Mouse (Mus musculus): ENCODE measurements at regions not wholly inside any gene's neighbourhood (a gene's known extent, or its start where the extent isn't known, plus 50 kb on each side); places are given as distances from the start of the nearest gene placed in this dataset.
"Not testable (repeated sequence)": the region's sequence is repeated elsewhere in the genome, so short reads cannot be mapped to it uniquely, and the experiment has no call there.

DNA sequence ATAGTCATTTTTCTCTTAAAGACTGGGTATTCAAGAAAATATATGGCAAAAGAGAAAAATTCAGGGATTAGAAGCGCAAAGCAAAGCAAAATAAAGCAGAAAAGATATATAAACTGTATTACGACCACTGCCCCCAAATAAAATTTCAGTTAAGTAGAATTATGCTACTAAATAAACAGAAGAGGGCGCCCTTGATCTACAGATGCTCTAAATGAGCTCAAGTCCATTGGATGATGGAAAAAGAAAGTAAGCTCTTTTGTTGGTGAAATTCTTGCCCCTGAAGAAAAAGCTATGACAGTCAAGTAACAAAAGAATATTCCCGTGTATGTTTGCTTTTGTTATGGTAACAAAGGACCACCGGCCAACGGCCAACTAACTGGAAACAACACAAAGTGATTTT, 165.5 kb upstream of the Stk26 start:
- no peak for DNase-seq (ENCODE audit: low spot score in 2 of 2)

DNA sequence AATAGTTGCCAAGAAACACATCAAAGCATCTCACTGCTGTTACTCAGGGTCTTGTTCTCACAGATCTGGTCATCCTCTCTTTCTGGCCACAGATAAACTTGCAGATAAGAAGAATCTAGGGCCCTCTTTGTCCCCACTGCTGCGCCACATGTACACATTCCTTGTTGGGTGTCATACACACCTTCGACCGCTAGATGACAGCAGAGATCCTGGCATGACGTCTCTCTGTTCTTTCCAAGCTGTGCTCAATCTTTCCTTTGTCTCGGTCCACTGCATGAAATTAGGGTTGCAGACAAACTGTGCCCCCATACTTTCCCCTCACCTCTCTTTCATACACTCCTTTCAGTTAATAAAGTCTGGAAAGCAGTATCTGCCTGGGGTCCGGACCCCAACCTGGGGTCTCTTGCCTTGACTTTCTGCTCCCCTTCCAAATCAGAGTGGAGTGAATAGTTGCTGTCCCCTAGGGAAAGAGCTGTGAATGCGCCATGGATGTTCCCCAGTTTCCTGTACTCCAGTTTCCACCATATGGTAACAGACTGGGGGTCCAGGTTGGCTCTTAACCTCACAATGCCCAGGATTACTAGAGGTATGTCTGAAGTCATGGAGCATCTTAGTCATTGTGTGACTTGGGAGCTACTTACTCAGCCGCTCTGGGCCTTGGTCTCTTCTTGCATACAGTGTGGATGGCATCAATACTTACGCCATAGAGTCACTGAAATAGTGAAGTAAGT, 182.8 kb upstream of the Stk26 start:
- DNase-seq (ENCODE audit: low spot score in 2 of 2): peak in 1 of 2 experiments; percentile 23

DNA sequence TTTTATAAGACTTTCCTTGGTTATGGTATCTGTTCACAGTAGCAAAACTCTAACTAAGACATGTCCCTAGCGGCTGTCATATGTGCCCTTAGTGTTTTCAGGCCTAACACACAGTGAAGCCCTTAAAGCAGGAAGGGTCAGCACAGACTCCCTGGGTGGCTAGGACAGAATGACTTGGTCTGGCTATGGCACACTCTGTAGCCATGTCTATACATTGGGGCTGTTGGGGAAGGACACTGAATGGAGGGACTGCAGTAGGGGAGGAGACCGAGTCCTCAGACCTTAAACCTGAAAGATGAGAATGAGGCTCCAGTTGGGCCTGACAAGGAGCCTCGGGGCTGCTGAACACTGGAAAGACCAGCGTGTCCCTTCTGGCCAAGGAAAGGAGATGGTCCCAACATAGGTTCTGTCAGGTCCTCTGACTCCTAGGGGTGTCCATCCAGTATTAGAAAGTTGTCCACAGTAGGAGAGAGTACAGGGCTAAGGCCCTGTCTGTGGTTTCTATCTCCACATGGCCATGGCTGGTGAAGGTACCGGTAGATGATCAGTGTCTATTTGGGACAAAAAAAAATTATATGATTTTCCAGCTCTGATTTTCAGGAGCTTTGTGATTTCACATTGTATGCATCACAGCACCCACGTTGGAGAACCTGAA, 183.5 kb upstream of the Stk26 start:
- no peak for DNase-seq (ENCODE audit: low spot score in 2 of 2)

DNA sequence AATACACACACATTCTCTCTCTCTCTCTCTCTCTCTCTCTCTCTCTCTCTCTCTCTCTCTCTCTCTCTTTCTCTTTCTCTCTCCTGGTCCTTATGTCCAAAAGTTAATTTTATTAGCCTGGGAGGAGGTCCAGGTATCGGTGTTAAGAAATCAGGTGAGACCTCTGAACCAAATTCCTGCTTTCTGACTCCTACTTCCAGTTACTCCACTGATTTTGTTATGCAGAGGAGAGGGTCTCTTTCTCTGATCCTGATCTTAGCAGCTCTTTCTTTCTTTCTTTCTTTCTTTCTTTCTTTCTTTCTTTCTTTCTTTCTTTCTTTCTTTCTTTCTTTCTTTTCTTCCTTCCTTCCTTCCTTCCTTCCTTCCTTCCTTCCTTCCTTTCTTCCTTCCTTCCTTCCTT, 185.5 kb upstream of the Stk26 start:
- DNase-seq (ENCODE audit: low spot score in 2 of 2): not testable (repeated sequence)

DNA sequence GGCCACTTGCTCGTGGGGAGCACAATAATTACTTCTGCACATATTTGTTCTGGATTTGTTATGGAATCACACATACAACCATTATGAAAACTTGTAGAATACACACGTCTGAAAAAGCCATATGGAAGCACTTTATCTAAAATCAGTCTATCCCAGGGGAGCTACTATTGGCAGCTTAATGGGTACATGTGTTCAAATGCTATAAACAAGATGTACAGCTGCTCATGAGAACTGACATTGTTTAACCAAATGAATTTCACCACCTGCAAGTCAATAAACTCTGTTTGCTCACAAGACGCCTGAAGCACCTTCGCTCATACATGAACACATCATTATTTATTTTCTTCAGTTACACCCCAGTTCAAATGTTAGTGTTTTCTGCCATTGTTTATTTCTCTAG, 199.5 kb upstream of the Stk26 start:
- DNase-seq (ENCODE audit: low spot score in 2 of 2): no peak

DNA sequence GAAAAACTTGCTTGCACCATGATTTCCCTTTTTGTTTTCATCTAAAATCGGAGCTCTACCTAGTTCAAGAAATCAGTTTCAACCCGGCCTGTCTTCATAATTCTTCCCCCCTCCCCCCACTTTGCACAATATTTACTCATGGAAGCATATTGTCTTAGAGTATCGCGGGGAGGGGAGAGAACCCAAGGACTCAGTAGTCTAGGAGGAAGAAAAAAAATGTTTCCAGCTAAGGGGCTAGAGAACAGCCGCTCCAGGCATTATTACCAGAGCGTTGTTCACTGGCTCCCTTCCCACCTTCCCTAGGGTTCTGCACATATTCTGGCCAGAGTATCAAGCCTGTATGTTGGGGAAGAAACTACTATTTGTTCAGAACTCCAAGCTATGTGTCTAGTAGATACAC, 205.2 kb upstream of the Stk26 start:
- no peak for DNase-seq (ENCODE audit: low spot score in 2 of 2)

DNA sequence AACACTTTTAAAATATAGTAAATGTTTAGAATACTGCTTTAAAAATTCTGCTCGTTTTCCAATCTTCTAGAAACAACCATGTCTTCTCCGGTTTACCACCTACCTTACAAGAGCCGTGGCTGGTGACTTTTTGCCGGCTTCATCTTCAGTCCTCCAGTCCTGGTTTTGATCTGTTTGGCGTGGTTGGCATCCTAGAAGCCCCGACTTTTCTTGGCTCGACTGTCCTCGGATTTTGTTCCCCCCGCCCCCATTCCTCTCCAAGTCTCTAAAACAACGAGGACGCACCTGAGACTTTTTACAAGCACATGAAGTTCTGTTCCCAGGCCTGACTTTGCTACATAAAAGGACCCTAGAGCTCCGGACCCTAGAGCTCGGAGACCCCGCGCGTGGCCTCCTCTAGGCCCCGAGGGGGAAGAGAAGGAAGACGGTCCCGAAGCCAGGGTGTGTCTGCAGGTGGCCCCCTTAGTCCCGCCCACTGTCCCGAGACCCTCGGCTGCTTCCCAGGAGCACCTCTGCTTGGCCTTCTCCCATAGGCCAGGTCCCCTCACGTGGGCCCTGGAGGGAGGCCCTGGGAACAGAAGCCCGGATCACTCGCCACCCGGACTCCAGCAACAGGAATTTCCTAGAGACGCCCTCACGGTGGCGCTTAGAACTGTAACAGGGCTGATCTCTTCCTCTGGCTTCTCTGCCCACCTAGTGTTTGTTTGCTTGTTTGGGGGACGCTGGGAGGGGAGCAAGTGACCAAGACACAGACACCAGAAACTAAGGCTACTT, 205.8 kb upstream of the Stk26 start:
- peak; percentile 78 to 81 for DNase-seq (ENCODE audit: low spot score in 2 of 2)

DNA sequence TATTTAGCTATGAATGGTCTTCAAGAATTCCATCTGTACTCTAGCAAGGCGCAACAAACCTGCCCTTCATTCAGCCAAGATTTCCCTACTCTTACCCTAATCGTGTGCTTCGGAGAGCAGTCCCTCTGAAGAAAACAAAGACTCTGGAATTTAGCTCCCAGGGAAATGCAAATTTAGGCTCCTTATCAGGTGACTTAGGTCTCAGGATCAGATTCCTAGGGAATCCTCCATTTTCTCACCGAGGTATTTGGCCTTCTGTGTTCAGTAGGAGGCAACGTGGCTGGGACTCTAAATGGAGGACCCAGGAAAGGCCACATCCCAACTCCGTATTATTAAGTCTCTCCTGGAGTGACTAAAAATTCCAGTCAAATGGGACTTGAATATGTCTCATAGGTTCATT, 204.2 kb upstream of the Olfr1324 start:
- no peak for DNase-seq (ENCODE audit: low spot score in 2 of 2)

DNA sequence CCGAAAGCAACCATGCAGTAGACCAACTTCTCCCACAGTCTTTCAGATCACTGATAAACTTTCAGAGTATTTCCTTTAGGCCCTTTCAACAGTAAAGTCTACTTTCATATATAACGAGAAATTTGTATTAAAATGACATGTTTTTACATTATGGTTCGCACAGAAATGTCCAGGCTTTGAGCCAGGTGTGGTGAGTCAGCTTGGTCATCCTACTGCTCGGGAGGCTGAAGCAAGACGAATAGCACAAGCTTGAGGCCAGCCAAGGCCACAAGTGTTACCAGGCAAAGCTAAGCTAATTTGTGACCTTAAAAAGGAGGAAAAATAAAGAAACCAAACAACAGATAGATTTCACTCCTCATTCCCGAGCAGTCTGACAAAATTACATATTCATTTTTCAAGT, 197.0 kb upstream of the Olfr1324 start:
- DNase-seq (ENCODE audit: low spot score in 2 of 2): no peak

DNA sequence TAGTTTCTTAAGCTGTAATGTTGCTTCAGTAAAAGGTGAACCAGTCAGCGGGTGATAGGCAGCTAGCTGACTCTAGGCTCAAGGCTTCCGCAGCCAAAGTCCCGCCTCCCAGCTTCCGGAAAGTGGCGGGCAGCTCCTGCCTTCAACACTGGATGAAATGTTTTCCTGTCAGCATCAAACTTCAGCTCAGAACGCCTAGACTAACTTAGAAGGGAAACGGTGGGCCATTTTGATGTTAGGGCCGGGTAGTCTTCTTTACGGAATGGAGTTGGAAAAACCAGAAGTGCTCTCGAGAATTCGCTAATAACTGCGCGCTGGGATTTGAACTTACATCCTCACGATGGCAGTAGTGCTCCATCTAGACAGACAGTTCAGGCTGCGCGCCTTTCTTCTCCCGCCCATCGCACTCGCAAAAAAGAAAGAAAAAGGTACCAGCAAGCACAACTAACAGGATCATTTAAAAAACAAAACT, 194.7 kb upstream of the Olfr1324 start:
- peak in 1 of 2 experiments; percentile 71 for DNase-seq (ENCODE audit: low spot score in 2 of 2)

DNA sequence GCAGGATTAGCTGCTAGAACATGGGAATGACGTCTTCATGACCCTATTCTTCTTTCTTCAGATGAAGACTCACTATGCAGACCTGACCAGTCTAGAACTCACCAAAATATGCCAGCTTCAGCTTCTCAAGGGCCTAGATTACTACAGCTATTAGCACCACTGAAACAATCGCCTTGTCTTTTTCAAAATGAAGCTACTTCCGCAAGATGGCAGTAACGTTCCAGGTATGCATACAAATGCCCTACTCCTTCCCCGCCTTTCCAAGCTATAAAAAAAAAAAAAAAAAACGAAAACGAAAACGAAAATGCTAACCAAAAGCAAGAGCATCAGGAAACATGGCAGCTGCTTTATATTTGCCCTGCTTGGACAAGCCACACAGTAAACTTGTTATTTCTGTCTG, 192.6 kb upstream of the Olfr1324 start:
- DNase-seq (ENCODE audit: low spot score in 2 of 2): no peak

DNA sequence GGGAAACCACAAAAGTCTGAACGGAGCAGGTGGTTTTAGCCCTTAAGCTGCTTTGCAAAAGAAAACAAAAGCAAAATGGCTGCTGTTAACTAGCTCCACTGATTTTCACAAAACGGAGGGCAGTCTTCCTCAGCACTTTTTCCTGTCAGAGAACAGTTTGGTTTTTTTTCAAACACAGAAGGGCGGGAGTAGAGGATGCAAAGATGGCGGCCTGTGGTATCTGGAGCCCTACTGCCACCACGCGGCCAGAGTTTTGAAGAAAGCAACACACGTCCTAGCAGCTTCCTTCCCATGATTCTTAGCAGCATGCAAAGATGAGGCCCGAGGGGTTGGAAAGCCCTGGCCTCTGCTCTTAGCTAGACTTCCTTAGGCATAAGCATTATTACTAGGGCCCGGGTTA, 191.6 kb upstream of the Olfr1324 start:
- DNase-seq (ENCODE audit: low spot score in 2 of 2): peak in 1 of 2 experiments; percentile 81

DNA sequence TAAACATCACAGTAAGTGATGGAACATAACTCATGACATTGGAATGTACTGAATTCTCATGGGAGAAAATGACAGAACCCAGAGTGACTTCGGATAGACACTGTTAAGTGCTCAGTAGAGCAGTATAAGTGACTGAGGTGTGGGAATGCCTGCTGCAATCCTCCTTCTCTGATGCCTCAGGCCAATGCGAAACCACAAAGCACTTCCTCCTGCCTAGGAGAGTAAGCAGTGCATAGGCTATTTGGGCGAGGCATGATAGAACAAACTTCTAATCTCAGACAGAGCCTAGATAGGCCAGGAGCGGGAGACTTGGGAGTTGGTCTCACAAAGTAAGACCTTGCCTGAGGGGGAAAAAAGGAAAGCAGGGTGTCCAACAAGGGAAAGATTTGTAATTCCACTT, 190.6 kb upstream of the Olfr1324 start:
- no peak for DNase-seq (ENCODE audit: low spot score in 2 of 2)

DNA sequence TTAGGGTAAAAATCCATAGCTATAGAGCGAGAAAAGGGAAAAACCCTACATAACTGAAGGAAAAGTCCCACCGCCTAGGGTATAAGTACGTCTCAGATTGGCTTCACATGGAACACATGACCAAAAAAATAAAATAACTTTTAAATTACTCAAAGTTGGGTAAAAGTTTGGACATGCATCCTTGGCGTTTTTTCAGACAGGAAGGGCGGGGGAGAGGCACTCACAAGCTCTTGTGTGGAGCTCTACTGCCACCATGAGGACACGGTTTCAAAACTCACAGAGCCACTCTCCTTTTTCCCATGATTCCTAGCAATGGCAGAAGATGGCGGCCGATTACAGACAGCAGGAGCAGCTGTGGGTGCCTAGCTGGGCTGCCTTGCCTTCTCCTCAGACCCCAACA, 188.6 kb upstream of the Olfr1324 start:
- peak in 1 of 2 experiments; percentile 77 for DNase-seq (ENCODE audit: low spot score in 2 of 2)

DNA sequence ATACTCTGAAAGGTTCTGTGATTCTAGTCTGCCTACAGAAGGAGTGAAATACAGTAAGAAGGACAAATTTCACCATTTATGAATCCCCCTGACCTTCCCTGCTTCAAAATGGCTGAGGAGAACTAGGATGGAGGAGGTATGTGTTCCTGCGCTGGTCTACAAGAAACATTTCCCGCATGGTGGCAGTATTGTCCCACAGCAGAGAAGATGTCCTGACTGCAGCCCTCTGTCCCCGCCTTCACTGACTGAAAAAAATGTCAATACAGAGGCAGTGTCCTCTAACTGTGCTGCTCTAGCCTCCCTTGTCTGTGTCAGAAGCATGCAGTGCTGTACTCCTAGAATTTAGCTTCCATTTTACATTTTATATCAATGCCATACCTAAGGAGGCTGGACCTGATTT, 186.6 kb upstream of the Olfr1324 start:
- DNase-seq (ENCODE audit: low spot score in 2 of 2): peak in 1 of 2 experiments; percentile 76

DNA sequence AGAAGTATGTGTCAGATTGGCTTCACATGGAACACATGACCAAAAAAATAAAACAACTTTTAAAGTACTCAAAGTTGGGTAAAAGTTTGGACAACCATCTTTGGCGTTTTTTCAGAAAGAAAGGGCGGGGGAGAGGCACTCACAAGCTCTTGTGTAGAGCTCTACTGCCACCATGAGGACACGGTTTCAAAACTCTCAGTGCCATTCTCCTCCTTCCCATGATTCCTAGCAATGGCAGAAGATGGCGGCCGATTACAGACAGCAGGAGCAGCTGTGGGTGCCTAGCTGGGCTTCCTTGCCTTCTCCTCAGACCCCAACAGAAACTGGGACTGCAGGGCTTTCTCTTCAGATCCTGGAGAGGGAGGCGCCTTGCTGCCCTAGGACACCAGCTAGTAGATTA, 186.1 kb upstream of the Olfr1324 start:
- DNase-seq (ENCODE audit: low spot score in 2 of 2): peak in 1 of 2 experiments; percentile 53

DNA sequence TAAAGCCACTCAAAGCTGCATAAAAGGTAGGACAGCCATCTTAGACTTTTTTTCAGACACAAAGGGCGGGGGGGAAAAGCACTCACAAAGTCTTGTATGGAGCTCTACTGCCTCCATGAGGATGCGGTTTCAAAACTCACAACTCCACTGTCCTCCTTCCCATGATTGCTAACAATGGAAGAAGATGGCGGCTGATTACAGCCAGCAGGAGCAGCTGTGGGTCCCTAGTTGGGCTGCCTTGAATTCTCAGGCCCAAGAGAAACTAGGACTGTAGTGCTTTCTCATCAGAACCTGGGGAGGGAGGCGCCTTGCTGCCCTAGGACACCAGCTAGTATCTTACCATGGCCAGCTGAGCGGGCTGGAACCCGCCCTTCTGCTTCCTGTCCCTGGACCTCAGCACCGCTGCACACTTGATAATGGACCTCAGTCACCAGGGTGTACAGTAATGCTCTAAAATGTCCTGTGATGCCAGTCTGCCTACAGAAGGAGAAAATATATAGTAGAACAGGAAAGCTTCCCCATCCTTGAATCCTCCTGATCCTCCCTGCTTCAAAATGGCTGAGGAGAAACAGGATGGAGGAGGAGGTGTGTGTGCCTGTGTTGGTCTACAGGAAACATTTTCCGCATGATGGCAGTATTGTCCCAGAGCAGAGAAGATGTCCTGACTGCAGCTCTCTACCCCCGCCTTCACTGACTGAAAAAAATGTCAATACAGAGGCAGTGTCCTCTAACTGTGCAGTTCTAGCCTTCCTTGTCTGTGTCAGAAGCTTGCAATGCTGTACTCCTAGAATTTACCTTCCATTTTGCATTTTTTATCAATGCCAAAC, 183.7 kb upstream of the Olfr1324 start:
- DNase-seq (ENCODE audit: low spot score in 2 of 2): peak in 1 of 2 experiments; percentile 72

DNA sequence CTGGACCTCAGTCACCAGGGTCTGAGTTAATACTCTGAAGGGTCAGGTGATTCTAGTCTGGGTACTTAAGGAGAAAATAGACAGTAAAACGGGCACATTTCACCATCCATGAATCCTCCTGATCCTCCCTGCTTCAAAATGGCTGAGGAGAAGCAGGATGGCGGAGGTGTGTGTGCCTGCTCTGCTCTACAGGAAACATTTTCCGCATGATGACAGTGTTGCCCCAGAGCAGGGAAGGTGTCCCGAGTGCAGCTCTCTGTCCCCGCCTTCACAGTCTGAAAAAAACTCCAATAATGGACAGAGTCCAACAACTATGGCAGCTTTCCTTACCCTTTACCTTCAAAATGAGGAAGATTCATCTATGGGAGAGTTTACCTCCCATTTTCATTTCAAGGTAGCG, 179.8 kb upstream of the Olfr1324 start:
- not testable (repeated sequence) for DNase-seq (ENCODE audit: low spot score in 2 of 2)

DNA sequence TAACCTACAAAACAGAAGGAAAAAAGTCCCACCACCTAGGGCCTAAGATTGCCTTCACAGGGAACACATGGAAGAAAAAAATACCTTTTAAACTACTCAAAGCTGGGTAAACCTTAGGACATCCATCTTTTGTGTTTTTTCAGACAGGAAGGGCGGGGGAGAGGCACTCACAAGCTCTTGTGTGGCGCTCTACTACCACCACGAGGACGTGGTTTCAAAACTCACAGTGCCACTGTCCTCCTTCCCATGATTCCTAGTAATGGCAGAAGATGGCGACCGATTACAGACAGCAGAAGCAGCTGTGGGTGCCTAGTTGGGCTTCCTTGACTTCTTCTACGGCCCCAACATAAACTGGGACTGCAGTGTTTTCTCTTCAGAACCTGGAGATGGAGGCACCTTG, 179.3 kb upstream of the Olfr1324 start:
- peak in 1 of 2 experiments; percentile 72 for DNase-seq (ENCODE audit: low spot score in 2 of 2)

DNA sequence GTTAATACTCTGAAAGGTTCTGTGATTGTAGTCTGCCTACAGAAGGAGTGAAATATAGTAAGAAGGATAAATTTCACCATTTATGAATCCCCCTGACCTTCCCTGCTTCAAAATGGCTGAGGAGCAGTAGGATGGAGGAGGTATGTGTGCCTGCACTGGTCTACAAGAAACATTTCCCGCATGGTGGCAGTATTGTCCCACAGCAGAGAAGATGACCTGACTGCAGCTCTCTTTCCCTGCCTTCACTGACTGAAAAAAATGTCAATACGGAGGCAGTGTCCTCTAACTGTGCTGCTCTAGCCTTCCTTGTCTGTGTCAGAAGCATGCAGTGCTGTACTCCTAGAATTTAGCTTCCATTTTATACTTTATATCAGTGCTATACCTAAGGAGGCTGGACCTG, 177.2 kb upstream of the Olfr1324 start:
- DNase-seq (ENCODE audit: low spot score in 2 of 2): peak in 1 of 2 experiments; percentile 81

DNA sequence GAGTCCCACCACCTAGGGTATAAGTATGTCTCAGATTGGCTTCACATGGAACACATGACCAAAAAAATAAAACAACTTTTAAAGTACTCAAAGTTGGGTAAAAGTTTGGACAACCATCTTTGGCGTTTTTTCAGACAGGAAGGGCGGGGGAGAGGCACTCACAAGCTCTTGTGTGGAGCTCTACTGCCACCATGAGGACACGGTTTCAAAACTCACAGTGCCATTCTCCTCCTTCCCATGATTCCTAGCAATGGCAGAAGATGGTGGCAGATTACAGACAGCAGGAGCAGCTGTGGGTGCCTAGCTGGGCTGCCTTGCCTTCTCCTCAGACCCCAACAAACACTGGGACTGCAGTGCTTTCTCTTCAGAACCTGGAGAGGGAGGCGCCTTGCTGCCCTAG, 176.7 kb upstream of the Olfr1324 start:
- peak in 1 of 2 experiments; percentile 65 for DNase-seq (ENCODE audit: low spot score in 2 of 2)

DNA sequence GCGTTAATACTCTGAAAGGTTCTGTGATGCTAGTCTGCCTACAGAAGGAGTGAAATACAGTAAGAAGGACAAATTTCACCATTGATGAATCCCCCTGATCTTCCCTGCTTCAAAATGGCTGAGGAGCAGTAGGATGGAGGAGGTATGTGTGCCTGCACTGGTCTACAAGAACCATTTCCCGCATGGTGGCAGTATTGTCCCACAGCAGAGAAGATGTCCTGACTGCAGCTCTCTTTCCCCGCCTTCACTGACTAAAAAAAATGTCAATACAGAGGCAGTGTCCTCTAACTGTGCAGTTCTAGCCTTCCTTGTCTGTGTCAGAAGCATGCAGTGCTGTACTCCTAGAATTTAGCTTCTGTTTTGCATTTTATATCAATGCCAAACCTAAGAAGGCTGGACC, 174.6 kb upstream of the Olfr1324 start:
- peak in 1 of 2 experiments; percentile 88 for DNase-seq (ENCODE audit: low spot score in 2 of 2)
